Mouse (Mus musculus) limb, embryonic 11.5 days (tissue): ENCODE measurements around the gene Zfp607b. TPM values are rescaled to one million over a fixed set of nuclear protein-coding genes. Genes with fewer than 3 reads are reported as not detected.
A peak's percentile ranks its signal among the peaks of the same experiment; 100 is the strongest.

Experiments
- ATAC-seq: fragments of 200-750 bp; cut with Nextera tagmentation; 2 replicates; pipeline ENCODE4 v1.8.0; 2017; ENCODE audit warnings: low read depth; ENCODE audit not compliant: insufficient number of reproducible peaks, low FRiP score, low TSS enrichment
- DNase-seq: peaks from one replicate; pipeline ENCODE4 v3.0.0-alpha.2; 2015; ENCODE audit warnings: low spot score
- H3K27ac ChIP-seq: fragments of 300-500 bp; sonication (generic); replicated peaks from 2 replicates; pipeline ENCODE4 v1.5.1; 2014; ENCODE audit warnings: low read depth, mild to moderate bottlenecking, low read length
- H3K27me3 ChIP-seq: fragments of 300-500 bp; sonication (generic); 2 replicates; pipeline ENCODE4 v1.6.1; 2014; ENCODE audit warnings: mild to moderate bottlenecking, low read length, mixed read lengths; ENCODE audit not compliant: control insufficient read depth, insufficient read depth
- H3K36me3 ChIP-seq: fragments of 300-500 bp; sonication (generic); 2 replicates; pipeline ENCODE4 v1.6.1; 2014; ENCODE audit warnings: mild to moderate bottlenecking, low read length, moderate library complexity, mixed read lengths; ENCODE audit not compliant: control insufficient read depth, insufficient read depth
- H3K4me1 ChIP-seq: fragments of 300-500 bp; sonication (generic); 2 replicates; pipeline ENCODE4 v1.6.1; 2014; ENCODE audit warnings: low read length, mixed read lengths; ENCODE audit not compliant: control insufficient read depth, insufficient read depth
- H3K4me2 ChIP-seq: fragments of 300-500 bp; sonication (generic); 2 replicates; pipeline ENCODE4 v1.6.1; 2014; ENCODE audit warnings: low read depth, mild to moderate bottlenecking, moderate library complexity; ENCODE audit not compliant: severe bottlenecking
- H3K4me3 ChIP-seq: fragments of 300-500 bp; sonication (generic); 2 replicates; pipeline ENCODE4 v1.5.1; 2014; ENCODE audit warnings: low read depth, low read length
- H3K9ac ChIP-seq: fragments of 300-500 bp; sonication (generic); 2 replicates; pipeline ENCODE4 v1.6.1; 2014; ENCODE audit warnings: mild to moderate bottlenecking, low read length
- H3K9me3 ChIP-seq: fragments of 300-500 bp; sonication (generic); 2 replicates; pipeline ENCODE4 v1.6.1; 2016; ENCODE audit warnings: low read length; ENCODE audit not compliant: control insufficient read depth
- WGBS: fragments of 180-500 bp; shearing (Covaris S2); extraction: QIAGEN DNeasy Blood & Tissue Kit; methylation state at CpG from one replicate; pipeline ENCODE4 v1.1.7; 2014; 5-methylcytosine and 5-hydroxymethylcytosine counted together
- polyA plus RNA-seq: library from polyadenylated mRNA; unstranded; fragments of >200 nt; fragmentation: Nextera tagmentation; extraction: Ambion mirVana; gene quantifications from 2 replicates; pipeline ENCODE4 v1.2.1, GENCODE M21; 2014

Gene Zfp607b
- polyA plus RNA-seq, 1 experiment from 2014 or later: 2.8 TPM

DNA sequence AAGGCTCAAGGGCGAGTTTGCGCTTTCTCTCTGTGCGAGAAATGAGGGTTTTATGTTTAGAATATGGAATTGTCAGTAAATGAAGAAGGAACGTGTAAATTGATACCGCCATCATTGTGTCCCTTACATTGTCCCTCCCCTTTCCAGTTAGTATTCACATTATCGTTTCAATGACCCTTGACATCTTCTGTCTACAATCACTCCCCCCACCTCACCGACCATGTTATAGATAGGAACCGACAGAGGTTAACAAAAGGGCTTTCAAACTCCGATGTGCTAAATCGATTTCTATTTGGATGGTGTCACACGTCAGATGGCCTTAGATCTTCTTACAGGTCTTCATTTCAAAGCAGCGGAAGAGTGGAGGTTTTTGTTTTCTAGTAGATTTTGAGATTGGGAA lies 42.8 kb downstream of the Zfp607b start:
- H3K27ac ChIP-seq: peak overlapping the region; percentile 91
- peak overlapping the region; percentile 79 for H3K4me3 ChIP-seq
- no peaks in the 10 kb centered on the region for H3K27me3 ChIP-seq
- H3K4me1 ChIP-seq: no peaks in the 10 kb centered on the region
- DNase-seq (no peak), ATAC-seq (no peak)
- 13% methylated on average over 12 of the region's 12 CpGs for WGBS
- peak overlapping the region; percentile 76 for H3K4me2 ChIP-seq
- H3K9me3 ChIP-seq: no peaks in the 10 kb centered on the region
- H3K36me3 ChIP-seq: no peaks in the 10 kb centered on the region; the same call in 1 of the 2 replicates
- peak overlapping the region; percentile 95 for H3K9ac ChIP-seq

DNA sequence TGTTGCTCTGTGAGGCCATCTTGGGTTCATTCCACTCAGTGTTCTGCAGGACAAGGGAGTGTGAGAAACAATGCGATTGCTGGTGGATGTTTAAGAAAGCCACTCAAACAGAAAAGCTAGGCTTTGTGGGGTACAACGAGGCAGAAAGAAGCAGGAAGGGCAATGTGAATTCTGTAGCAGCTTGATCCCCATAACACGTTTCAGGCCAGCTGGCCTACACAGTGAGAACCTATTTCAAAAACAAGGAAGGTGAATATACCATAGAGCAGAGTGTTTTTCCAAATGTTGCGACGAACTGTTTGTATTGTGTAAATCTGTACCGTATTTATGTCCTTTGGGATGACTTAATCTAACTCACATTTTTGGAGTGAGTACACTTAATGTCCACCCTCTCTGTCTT lies 43.4 kb downstream of the Zfp607b start:
- Histone ChIP-seq H3K9ac (no peak overlapping the region; the same call in 1 of the 2 replicates), H3K36me3 (no peaks in the 10 kb centered on the region; the same call in 1 of the 2 replicates), H3K27ac (no peak overlapping the region), H3K27me3 (no peaks in the 10 kb centered on the region), H3K4me2 (peak overlapping the region; percentile 76), H3K4me3 (peak overlapping the region; percentile 79), H3K9me3 (no peaks in the 10 kb centered on the region), H3K4me1 (no peaks in the 10 kb centered on the region)
- ATAC-seq (no peak), DNase-seq (no peak)
- 87% methylated on average over 6 of the region's 6 CpGs for WGBS

DNA sequence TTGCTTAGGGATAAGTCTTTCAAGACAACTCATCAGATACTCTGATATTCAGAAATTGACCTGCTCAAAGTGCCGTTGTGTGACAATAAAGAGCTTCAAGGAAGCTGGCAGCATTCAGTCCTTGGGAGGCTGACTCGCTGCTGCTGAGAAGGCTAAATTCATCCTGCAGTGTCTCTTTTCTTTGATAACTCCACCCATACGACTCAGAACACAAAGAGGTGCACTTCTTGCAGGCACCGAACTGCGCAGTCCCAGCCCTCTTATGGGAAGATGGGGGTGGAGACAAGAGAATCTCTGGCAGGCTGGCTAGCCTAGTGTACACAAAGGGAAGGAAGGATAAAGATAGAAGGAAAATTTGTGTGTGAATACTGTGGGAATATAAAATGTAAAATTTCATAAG lies 46.3 kb downstream of the Zfp607b start:
- Histone ChIP-seq H3K27ac (no peak overlapping the region), H3K4me1 (no peaks in the 10 kb centered on the region), H3K4me3 (no peak overlapping the region), H3K9ac (no peak overlapping the region), H3K4me2 (no peak overlapping the region), H3K27me3 (no peaks in the 10 kb centered on the region), H3K9me3 (no peaks in the 10 kb centered on the region), H3K36me3 (peaks cover 11% of the 10 kb centered on the region)
- WGBS: 92% methylated on average over 5 of the region's 5 CpGs
- DNase-seq: no peak
- no peak for ATAC-seq

Other genes with a start within 250 kb of the Zfp607b start
- 0.15 and 0.27 TPM in 2 replicates for gene Sptbn4, start 241.7 kb upstream of the Zfp607b start, polyA plus RNA-seq
- 29.0 and 30.5 TPM in 2 replicates for gene Blvrb, start 241.4 kb upstream of the Zfp607b start, polyA plus RNA-seq
- gene Sertad3, start 215.6 kb upstream of the Zfp607b start, polyA plus RNA-seq: 25.9 and 29.3 TPM in 2 replicates
- 29.0 and 31.5 TPM in 2 replicates for gene Sertad1, start 202.4 kb upstream of the Zfp607b start, polyA plus RNA-seq
- 1.5 and 2.1 TPM in 2 replicates for gene Prx, start 190.0 kb upstream of the Zfp607b start, polyA plus RNA-seq
- gene Hipk4, start 166.1 kb upstream of the Zfp607b start, polyA plus RNA-seq: 0.45 and 0.72 TPM in 2 replicates
- gene Pld3, start 136.1 kb upstream of the Zfp607b start, polyA plus RNA-seq: 49.1 and 53.2 TPM in 2 replicates
- gene 2310022A10Rik, start 136.1 kb upstream of the Zfp607b start, polyA plus RNA-seq: 32.1 and 32.4 TPM in 2 replicates
- gene Akt2, start 97.8 kb upstream of the Zfp607b start, polyA plus RNA-seq: 83.9 and 85.7 TPM in 2 replicates
- gene Ttc9b, start 35.4 kb upstream of the Zfp607b start, polyA plus RNA-seq: 0.15 and 0.34 TPM in 2 replicates
- 6.8 and 8.6 TPM in 2 replicates for gene Map3k10, start 14.7 kb upstream of the Zfp607b start, polyA plus RNA-seq
- 45.6 and 49.9 TPM in 2 replicates for gene Zfp60, start 42.0 kb downstream of the Zfp607b start, polyA plus RNA-seq
- gene Zfp626, start 117.9 kb downstream of the Zfp607b start, polyA plus RNA-seq: 2.5 and 2.7 TPM in 2 replicates
- gene Zfp59, start 149.3 kb downstream of the Zfp607b start, polyA plus RNA-seq: 10.1 and 12.0 TPM in 2 replicates
- gene Zfp607a, start 168.2 kb downstream of the Zfp607b start, polyA plus RNA-seq: 3.6 and 4.4 TPM in 2 replicates
- gene Zfp974, start 240.1 kb downstream of the Zfp607b start, polyA plus RNA-seq: 9.7 and 10.0 TPM in 2 replicates